Mouse (Mus musculus) heart, embryonic 14.5 days (tissue): ENCODE measurements around the gene Dnajb1. TPM values are rescaled to one million over a fixed set of nuclear protein-coding genes. Genes with fewer than 3 reads are reported as not detected.
"Not testable (repeated sequence)": the region's sequence is repeated elsewhere in the genome, so short reads cannot be mapped to it uniquely, and the experiment has no call there.

Experiments used
- ATAC-seq: fragments of 200-750 bp; cut with Nextera tagmentation; 2 replicates; pipeline ENCODE4 v1.8.0; 2017; ENCODE audit warnings: low read depth, moderate TSS enrichment; ENCODE audit not compliant: insufficient number of reproducible peaks, insufficient read depth, low FRiP score
- H3K27ac ChIP-seq, 2 experiments: fragments of 200-500 bp in 1 of 2; fragments of 300-500 bp in 1 of 2; sonication (generic) in 1 of 2; replicated peaks in 1 of 2; 2 replicates each; pipeline ENCODE4 v1.5.1; 2012 to 2014; ENCODE audit warnings: low read depth in 2 of 2, low read length in 2 of 2, control low read depth in 1 of 2, mild to moderate bottlenecking in 1 of 2, mixed read lengths in 1 of 2; ENCODE audit not compliant: control insufficient read depth in 1 of 2, insufficient read depth in 1 of 2
- H3K27me3 ChIP-seq: fragments of 300-500 bp; sonication (generic); 2 replicates; pipeline ENCODE4 v1.6.1; 2014; ENCODE audit warnings: mild to moderate bottlenecking, low read length, control low read depth; ENCODE audit not compliant: control insufficient read depth, insufficient read depth
- H3K36me3 ChIP-seq: fragments of 300-500 bp; sonication (generic); 2 replicates; pipeline ENCODE4 v1.6.1; 2014; ENCODE audit warnings: mild to moderate bottlenecking, control low read depth, low read length, mixed read lengths; ENCODE audit not compliant: control insufficient read depth, insufficient read depth
- H3K4me1 ChIP-seq, 2 experiments: fragments of 200-500 bp in 1 of 2; fragments of 300-500 bp in 1 of 2; sonication (generic) in 1 of 2; 2 replicates each; pipeline ENCODE4 v1.6.1; 2012 to 2014; ENCODE audit warnings: low read length in 2 of 2, control low read depth in 1 of 2, mixed read lengths in 1 of 2; ENCODE audit not compliant: control insufficient read depth in 2 of 2, insufficient read depth in 2 of 2
- H3K4me2 ChIP-seq: fragments of 300-500 bp; sonication (generic); 2 replicates; pipeline ENCODE4 v1.6.1; 2014; ENCODE audit warnings: mild to moderate bottlenecking, low read length
- H3K4me3 ChIP-seq, 2 experiments: fragments of 200-500 bp in 1 of 2; fragments of 300-500 bp in 1 of 2; sonication (generic) in 1 of 2; 2 replicates each; pipeline ENCODE4 v1.5.1; 2012 to 2014; ENCODE audit warnings: low read length in 2 of 2, mild to moderate bottlenecking in 2 of 2, control low read depth in 1 of 2, low read depth in 1 of 2, moderate library complexity in 1 of 2; ENCODE audit not compliant: control insufficient read depth in 1 of 2, insufficient read depth in 1 of 2
- H3K9ac ChIP-seq: fragments of 300-500 bp; sonication (generic); 2 replicates; pipeline ENCODE4 v1.6.1; 2014; ENCODE audit warnings: mild to moderate bottlenecking, low read length
- H3K9me3 ChIP-seq: fragments of 300-500 bp; sonication (generic); 2 replicates; pipeline ENCODE4 v1.6.1; 2016; ENCODE audit warnings: low read length, control low read depth; ENCODE audit not compliant: control insufficient read depth
- WGBS: fragments of 180-500 bp; shearing (Covaris S2); extraction: QIAGEN DNeasy Blood & Tissue Kit; methylation state at CpG from one replicate; pipeline ENCODE4 v1.1.7; 2014; 5-methylcytosine and 5-hydroxymethylcytosine counted together
- polyA plus RNA-seq: library from polyadenylated mRNA; unstranded; fragments of >200 nt; fragmentation: Nextera tagmentation; extraction: Ambion mirVana; gene quantifications from 2 replicates; pipeline ENCODE4 v1.2.1, GENCODE M21; 2014

Gene Dnajb1
- polyA plus RNA-seq, 1 experiment from 2014 or later = 38.2 TPM

GRCm38 (mm10) chr8:83590488-83591023 lies 17.4 kb upstream of the Dnajb1 start:
- Histone ChIP-seq H3K4me1 (peaks cover 8 to 32% of the 10 kb centered on the region in 2 experiments; a peak in 3 of 4 replicates), H3K36me3 (peaks cover 55% of the 10 kb centered on the region), H3K27ac (no peak overlapping the region), H3K9me3 (no peaks in the 10 kb centered on the region), H3K27me3 (no peaks in the 10 kb centered on the region), H3K9ac (no peak overlapping the region), H3K4me3 (no peak overlapping the region), H3K4me2 (no peak overlapping the region)
- WGBS = 85% methylated on average over 7 of the region's 7 CpGs
- ATAC-seq = no peak

DNA sequence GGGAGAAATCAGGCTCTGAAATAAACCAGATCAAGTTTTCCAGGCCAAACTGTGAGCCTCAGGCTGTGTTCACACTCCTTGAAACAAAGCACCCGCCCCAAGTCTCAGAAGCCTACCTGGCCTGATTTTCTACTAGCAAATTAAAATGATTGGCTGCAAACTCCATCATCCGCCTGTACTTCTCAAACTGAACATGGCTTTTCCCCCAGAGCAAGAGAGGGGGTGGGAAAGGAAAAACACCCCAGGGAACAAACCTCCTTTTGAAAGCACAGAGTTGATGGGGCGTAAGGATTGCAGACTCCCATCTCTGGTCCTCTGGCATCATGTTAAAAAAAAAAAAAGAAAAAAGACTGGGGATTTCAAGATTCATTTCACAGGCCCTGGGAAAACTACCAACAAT lies 15.3 kb upstream of the Dnajb1 start:
- Histone ChIP-seq H3K36me3 (peaks cover 40% of the 10 kb centered on the region), H3K4me2 (peak overlapping the region; percentile 99), H3K27ac (no peak overlapping the region), H3K9me3 (no peaks in the 10 kb centered on the region), H3K4me3 (peak overlapping the region; percentile 11 to 91; a peak in 2 of 4 replicates), H3K27me3 (no peaks in the 10 kb centered on the region), H3K9ac (peak overlapping the region; percentile 96; the same call in 1 of the 2 replicates), H3K4me1 (peaks cover 8 to 28% of the 10 kb centered on the region in 2 experiments; a peak in 3 of 4 replicates)
- 82% methylated on average over 3 of the region's 3 CpGs for WGBS
- ATAC-seq = no peak

- Histone ChIP-seq H3K4me2 (peak overlapping the region; percentile 99), H3K9me3 (no peaks in the 10 kb centered on the region), H3K4me1 (peaks cover 5 to 21% of the 10 kb centered on the region in 2 experiments; a peak in 3 of 4 replicates), H3K36me3 (peaks cover 32% of the 10 kb centered on the region), H3K9ac (peak overlapping the region; percentile 96), H3K4me3 (peak overlapping the region; percentile 72 to 91), H3K27me3 (no peaks in the 10 kb centered on the region), H3K27ac (peak overlapping the region; percentile 87 to 90)
- 7% methylated on average over 22 of the region's 22 CpGs for WGBS
- no peak; the same call in 1 of the 2 replicates for ATAC-seq
These were observed 14.4 kb upstream of the Dnajb1 start for GRCm38 (mm10) chr8:83593325-83594166.

- peaks cover 24% of the 10 kb centered on the region for H3K36me3 ChIP-seq
- peak overlapping the region; percentile 89 to 96 for H3K27ac ChIP-seq
- H3K9ac ChIP-seq = peak overlapping the region; percentile 96
- no peaks in the 10 kb centered on the region for H3K27me3 ChIP-seq
- peak overlapping the region; percentile 99 for H3K4me2 ChIP-seq
- no peaks in the 10 kb centered on the region for H3K9me3 ChIP-seq
- H3K4me1 ChIP-seq = peaks cover 5 to 18% of the 10 kb centered on the region in 2 experiments; a peak in 3 of 4 replicates
- peak; percentile 98 for ATAC-seq
- H3K4me3 ChIP-seq = peak overlapping the region; percentile 72 to 91
- WGBS = under 1% methylated on average over 43 of the region's 43 CpGs
These were observed 13.6 kb upstream of the Dnajb1 start for GRCm38 (mm10) chr8:83594167-83595049.

DNA sequence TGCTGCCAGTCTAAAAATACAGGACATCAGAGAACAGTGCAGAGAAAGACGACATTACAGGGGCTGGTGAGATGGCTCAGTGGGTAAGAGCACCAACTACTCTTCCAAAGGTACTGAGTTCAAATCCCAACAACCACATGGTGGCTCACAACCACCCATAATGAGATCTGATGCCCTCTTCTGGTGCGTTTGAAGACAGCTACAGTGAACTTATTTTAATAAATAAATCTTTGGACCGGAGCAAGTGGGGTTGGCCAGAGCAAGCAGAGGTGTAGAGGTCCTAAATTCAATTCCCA lies 13.0 kb upstream of the Dnajb1 start:
- H3K4me2 ChIP-seq = peak overlapping the region; percentile 78
- H3K4me3 ChIP-seq = peak overlapping the region; percentile 53 to 91
- peak overlapping the region; percentile 80 for H3K9ac ChIP-seq
- ATAC-seq, H3K27me3 ChIP-seq, H3K9me3 ChIP-seq: not testable (repeated sequence)
- H3K4me1 ChIP-seq = peaks cover 5 to 20% of the 10 kb centered on the region in 2 experiments; a peak in 3 of 4 replicates
- peaks cover 19% of the 10 kb centered on the region for H3K36me3 ChIP-seq
- peak overlapping the region; percentile 89 to 96 for H3K27ac ChIP-seq
- 54% methylated on average over 3 of the region's 3 CpGs for WGBS

DNA sequence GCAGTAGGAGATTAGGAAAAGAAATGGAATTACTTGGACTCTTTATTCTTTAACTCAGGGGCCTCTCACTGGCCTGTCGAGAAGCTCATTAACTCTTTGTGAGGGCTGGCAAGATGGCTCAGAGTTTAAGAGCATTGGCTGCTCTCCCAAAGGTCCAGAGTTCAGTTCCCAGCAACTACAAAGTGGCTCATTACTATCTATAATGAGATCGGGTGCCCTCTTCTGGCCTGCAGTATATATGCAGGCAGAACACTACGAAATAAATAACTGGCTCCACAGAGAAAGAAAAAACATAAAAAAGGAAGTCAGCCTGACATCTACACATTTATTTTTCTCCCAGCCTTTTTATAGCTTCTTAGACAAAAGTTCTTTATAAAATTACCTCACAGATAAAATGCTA lies 11.6 kb upstream of the Dnajb1 start:
- peaks cover 9% of the 10 kb centered on the region for H3K36me3 ChIP-seq
- H3K4me1 ChIP-seq = peaks cover 9 to 25% of the 10 kb centered on the region in 2 experiments; a peak in 3 of 4 replicates
- H3K4me3 ChIP-seq = no peak overlapping the region
- no peaks in the 10 kb centered on the region for H3K9me3 ChIP-seq
- no peak overlapping the region for H3K9ac ChIP-seq
- no peak overlapping the region for H3K4me2 ChIP-seq
- H3K27me3 ChIP-seq = no peaks in the 10 kb centered on the region
- no peak for ATAC-seq
- WGBS = 27% methylated on average over 3 of the region's 3 CpGs
- no peak overlapping the region for H3K27ac ChIP-seq

- Histone ChIP-seq H3K4me3 (no peak overlapping the region), H3K27ac (no peak overlapping the region), H3K9ac (no peak overlapping the region), H3K4me1 (peaks cover 9 to 16% of the 10 kb centered on the region in 2 experiments; a peak in 3 of 4 replicates), H3K27me3 (no peaks in the 10 kb centered on the region), H3K36me3 (no peaks in the 10 kb centered on the region), H3K9me3 (no peaks in the 10 kb centered on the region), H3K4me2 (no peak overlapping the region)
- 7% methylated on average over 1 of the region's 1 CpGs for WGBS
- no peak for ATAC-seq
These were observed 9.8 kb upstream of the Dnajb1 start for GRCm38 (mm10) chr8:83598146-83598545.
